Mouse (Mus musculus): ENCODE results near the gene Incenp. TPM values are rescaled to one million over a fixed set of nuclear protein-coding genes. Genes with fewer than 3 reads are reported as not detected.

Incenp gene
- 20.7 TPM for polyA plus RNA-seq (2015; fragmentation: Illumina TruSeq; extraction: RNeasy Lipid Tissue Mini Kit (QIAGEN cat#74804); ENCODE audit: low read depth, low replicate concordance)

GRCm38 (mm10) chr19:9899072-9899779, at the start of gene Incenp:
Gene Incenp, minus strand, starts transcription at chr19:9899551.

GRCm38 (mm10) chr19:9847262-9847661, 52.1 kb downstream of the Incenp start, which contains the start of gene Scgb2a2:
Gene Scgb2a2, plus strand, starts transcription at chr19:9847562.

Other genes starting within 250 kb of the Incenp start
- not detected for gene Scgb2a2, start 52.0 kb downstream of the Incenp start, polyA plus RNA-seq (2015; fragmentation: Illumina TruSeq; extraction: RNeasy Lipid Tissue Mini Kit (QIAGEN cat#74804); ENCODE audit: low read depth, low replicate concordance)
- gene Fth1, start 81.0 kb upstream of the Incenp start, polyA plus RNA-seq (2015; fragmentation: Illumina TruSeq; extraction: RNeasy Lipid Tissue Mini Kit (QIAGEN cat#74804); ENCODE audit: low read depth, low replicate concordance) = 5,812 TPM
- 2.2 TPM for gene Best1, start 102.1 kb upstream of the Incenp start, polyA plus RNA-seq (2015; fragmentation: Illumina TruSeq; extraction: RNeasy Lipid Tissue Mini Kit (QIAGEN cat#74804); ENCODE audit: low read depth, low replicate concordance)
- 11.3 TPM for gene Rab3il1, start 102.1 kb upstream of the Incenp start, polyA plus RNA-seq (2015; fragmentation: Illumina TruSeq; extraction: RNeasy Lipid Tissue Mini Kit (QIAGEN cat#74804); ENCODE audit: low read depth, low replicate concordance)
- 24.2 TPM for gene Fads3, start 142.0 kb upstream of the Incenp start, polyA plus RNA-seq (2015; fragmentation: Illumina TruSeq; extraction: RNeasy Lipid Tissue Mini Kit (QIAGEN cat#74804); ENCODE audit: low read depth, low replicate concordance)
- gene Fads2, start 202.2 kb upstream of the Incenp start, polyA plus RNA-seq (2015; fragmentation: Illumina TruSeq; extraction: RNeasy Lipid Tissue Mini Kit (QIAGEN cat#74804); ENCODE audit: low read depth, low replicate concordance) = 125 TPM